Mouse (Mus musculus) colon, adult 2 months (tissue): ENCODE data around the gene Tktl2. TPM values are rescaled to one million over a fixed set of nuclear protein-coding genes. Genes with fewer than 3 reads are reported as not detected.

ENCODE experiments used
- polyA plus RNA-seq: library from polyadenylated mRNA; depleted of rRNA; stranded (reverse); fragments of >200 nt; gene quantifications from 2 replicates; pipeline ENCODE4 v1.2.3, GENCODE M21; 2012; rRNA removed

The Tktl2 gene
- polyA plus RNA-seq: not detected in 2 replicates

GRCm38 (mm10) chr8:66511537-66511936, at the start of gene Tktl2:
Gene Tktl2 (plus strand): TSS chr8:66511756.

GRCm38 (mm10) chr8:66486084-66486763, 25.3 kb upstream of the Tktl2 start, which contains the start of gene Tma16:
Gene Tma16 (minus strand): TSS chr8:66486530.

Other genes starting within 250 kb of the Tktl2 start
- 1.3 and 1.4 TPM in 2 replicates for gene Tma16, start 25.2 kb upstream of the Tktl2 start, polyA plus RNA-seq
- gene Npy5r, start 176.4 kb downstream of the Tktl2 start, polyA plus RNA-seq: 0.05 TPM in 1 of 2 replicates, not detected in the other
- 3.0 and 3.4 TPM in 2 replicates for gene Npy1r, start 185.4 kb downstream of the Tktl2 start, polyA plus RNA-seq